Mouse (Mus musculus) cortical plate, adult 2 months (tissue): ENCODE measurements around the gene Gm11096.

Experiments used
- CTCF ChIP-seq: fragments of 200-500 bp; IDR thresholded peaks from 2 replicates; pipeline ENCODE4 v1.5.1; 2011; ENCODE audit warnings: mild to moderate bottlenecking, control low read depth, low read length; ENCODE audit not compliant: insufficient read depth; ENCODE audit errors: extremely low read depth
- POLR2A ChIP-seq: fragments of 200-500 bp; IDR thresholded peaks from 2 replicates; pipeline ENCODE4 v1.6.1; 2011; ENCODE audit warnings: mild to moderate bottlenecking, low read length, control low read depth; ENCODE audit not compliant: insufficient read depth; ENCODE audit errors: extremely low read depth

- TF ChIP-seq CTCF (no peak), POLR2A (no peak)
Observed at GRCm38 (mm10) chr17:81403121-81403520, 38.4 kb upstream of the Gm11096 start.
